Mouse (Mus musculus) erythroblast, embryonic 14.5 days (primary cell): ENCODE data around the gene Myh7.

Experiments used
- GATA1 ChIP-seq: IDR thresholded peaks from 2 replicates; pipeline ENCODE4 v1.6.1; 2012; ENCODE audit warnings: low read length, inconsistent platforms, mixed read lengths
- TAL1 ChIP-seq: IDR thresholded peaks from 3 replicates; pipeline ENCODE4 v1.6.1; 2012; ENCODE audit warnings: low read length, inconsistent platforms, mixed read lengths

- TF ChIP-seq GATA1, result no peak
- no peak for TF ChIP-seq TAL1
Observed at GRCm38 (mm10) chr14:54948781-54949180, 45.6 kb downstream of the Myh7 start.
